Mouse (Mus musculus) cerebellum, adult 2 months (tissue): ENCODE measurements around the gene Ccdc15. TPM values are rescaled to one million over a fixed set of nuclear protein-coding genes. Genes with fewer than 3 reads are reported as not detected.
"Not testable (repeated sequence)": the region's sequence is repeated elsewhere in the genome, so short reads cannot be mapped to it uniquely, and the experiment has no call there.

Source experiments
- DNase-seq, 2 experiments: peaks; one replicate each; pipeline ENCODE4 v3.0.0; 2021
- H3K27ac ChIP-seq: fragments of 200-500 bp; 2 replicates; pipeline ENCODE4 v1.5.1; 2012; ENCODE audit warnings: low read length, control low read depth, inconsistent platforms; ENCODE audit not compliant: insufficient read depth
- H3K27me3 ChIP-seq: fragments of 200-500 bp; 2 replicates; pipeline ENCODE4 v1.6.1; 2012; ENCODE audit warnings: inconsistent platforms, mild to moderate bottlenecking, low read length, moderate library complexity; ENCODE audit not compliant: control insufficient read depth, insufficient read depth
- H3K4me1 ChIP-seq: fragments of 200-500 bp; 2 replicates; pipeline ENCODE4 v1.6.1; 2011; ENCODE audit warnings: low read length; ENCODE audit not compliant: control insufficient read depth, insufficient read depth
- H3K4me3 ChIP-seq: fragments of 200-500 bp; replicated peaks from 2 replicates; pipeline ENCODE3; 2011; ENCODE audit warnings: mild to moderate bottlenecking, low read depth, low read length, control low read depth; ENCODE audit not compliant: insufficient read depth
- CTCF ChIP-seq: fragments of 200-500 bp; IDR thresholded peaks from 2 replicates; pipeline ENCODE4 v1.5.1; 2011; ENCODE audit warnings: low read depth, mild to moderate bottlenecking, control low read depth, low read length, moderate library complexity, borderline replicate concordance; ENCODE audit not compliant: insufficient read depth
- POLR2A ChIP-seq: fragments of 200-500 bp; IDR thresholded peaks from 2 replicates; pipeline ENCODE4 v1.6.1; 2011; ENCODE audit warnings: low read length, control low read depth, borderline replicate concordance; ENCODE audit not compliant: insufficient read depth
- WGBS: fragments of 180-500 bp; shearing (Covaris S2); methylation state at CpG from one replicate; pipeline ENCODE4 v1.1.7; 2018; 5-methylcytosine and 5-hydroxymethylcytosine counted together
- polyA plus RNA-seq: library from polyadenylated mRNA; depleted of rRNA; stranded (reverse); fragments of >200 nt; gene quantifications from 2 replicates; pipeline ENCODE4 v1.2.3, GENCODE M21; 2012

Ccdc15 gene
- polyA plus RNA-seq, 1 experiment: 1.5 TPM

DNA sequence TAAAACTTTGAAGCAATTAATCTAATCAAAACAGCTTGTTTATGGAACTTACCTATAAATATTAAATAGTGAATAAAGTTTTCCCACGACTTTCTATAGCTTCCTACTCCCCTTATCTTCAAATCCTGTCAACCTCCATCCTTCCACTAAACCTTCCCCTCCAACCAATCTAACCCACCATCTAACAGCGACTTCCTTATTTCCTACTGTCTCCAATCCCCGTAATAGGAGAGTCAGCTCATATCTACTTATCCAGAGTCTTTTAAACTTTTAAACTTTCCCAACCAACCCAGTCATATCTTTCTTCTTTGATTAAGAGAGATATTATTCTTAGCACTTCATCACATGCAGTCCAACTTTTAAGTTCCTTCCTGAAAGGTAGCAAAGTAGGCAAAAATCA, 2.8 kb downstream of the Ccdc15 start:
- no peak for DNase-seq
- Histone ChIP-seq H3K4me1 (no peaks in the 10 kb centered on the region), H3K27ac (no peak overlapping the region), H3K4me3 (no peak overlapping the region), H3K27me3 (no peaks in the 10 kb centered on the region)
- WGBS: 85% methylated on average over 3 of the region's 3 CpGs
- TF ChIP-seq CTCF: no peak

DNA sequence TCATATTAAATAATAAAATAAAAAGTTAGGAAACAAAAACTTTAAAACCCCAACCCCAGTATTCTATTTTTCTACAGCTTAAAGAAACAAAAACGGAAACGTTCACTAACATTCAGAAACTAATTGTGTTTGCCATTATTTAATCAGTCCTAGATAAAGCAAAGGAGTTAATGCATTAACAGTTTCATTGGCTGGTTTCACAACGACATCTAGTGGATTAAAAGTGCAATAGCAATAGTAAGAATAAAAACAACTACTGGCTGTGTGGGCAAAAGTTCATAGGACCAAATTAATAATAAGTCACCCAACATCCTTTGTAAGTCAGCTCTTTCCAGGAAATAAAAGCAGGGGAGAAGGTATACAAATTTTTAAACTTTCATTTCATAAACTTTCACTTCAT, 18.8 kb downstream of the Ccdc15 start:
- TF ChIP-seq POLR2A (no peak), CTCF (peak; percentile 49; the same call in 1 of the 2 replicates)

DNA sequence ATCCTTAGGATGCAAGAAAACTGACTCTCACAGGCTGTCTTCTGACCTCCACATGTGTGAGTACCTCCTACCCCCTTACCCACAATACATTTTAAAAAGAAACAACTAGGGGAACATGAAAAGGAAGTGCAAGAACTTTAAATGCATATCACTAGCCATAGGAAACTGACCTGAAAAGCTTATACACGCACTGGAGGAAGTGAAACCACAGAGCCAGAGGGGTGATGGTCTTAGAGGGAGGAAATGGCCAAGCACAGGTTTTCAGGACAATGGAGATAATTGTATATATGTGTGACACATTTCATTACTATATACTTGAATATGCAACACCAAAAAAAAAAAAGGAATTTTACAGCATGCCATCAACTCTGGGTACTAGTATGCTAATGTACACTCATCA, 46.5 kb downstream of the Ccdc15 start:
- H3K4me3 ChIP-seq: no peak overlapping the region
- H3K27me3 ChIP-seq: no peaks in the 10 kb centered on the region
- WGBS: 98% methylated on average over 1 of the region's 1 CpGs
- no peak for DNase-seq
- H3K27ac ChIP-seq: no peak overlapping the region
- H3K4me1 ChIP-seq: no peaks in the 10 kb centered on the region
- TF ChIP-seq POLR2A (no peak), CTCF (no peak)

More for the DNA sequence above, 18.8 kb downstream of the Ccdc15 start:
- H3K4me1 ChIP-seq: no peaks in the 10 kb centered on the region
- H3K27ac ChIP-seq: no peak overlapping the region
- WGBS: 36% methylated on average over 3 of the region's 3 CpGs
- H3K4me3 ChIP-seq: no peak overlapping the region
- DNase-seq: no peak
- no peaks in the 10 kb centered on the region for H3K27me3 ChIP-seq

DNA sequence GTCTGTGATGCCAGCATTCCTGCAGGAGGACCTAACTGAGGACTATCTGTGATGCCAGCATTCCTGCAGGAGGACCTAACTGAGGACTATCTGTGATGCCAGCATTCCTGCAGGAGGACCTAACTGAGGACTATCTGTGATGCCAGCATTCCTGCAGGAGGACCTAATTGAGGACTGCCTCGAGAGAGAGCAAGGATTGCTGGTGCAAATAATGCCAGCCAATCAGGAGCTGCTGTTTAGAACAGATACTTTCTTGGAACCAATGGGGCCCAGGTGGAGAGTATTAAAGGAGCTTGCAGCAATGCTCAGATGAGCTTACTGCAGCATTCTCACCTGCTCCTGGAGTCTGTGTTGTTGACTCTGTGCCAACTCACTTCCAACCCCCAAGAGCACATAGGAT, 47.7 kb downstream of the Ccdc15 start:
- peak; percentile 46 to 53 for DNase-seq
- WGBS: 19% methylated on average over 1 of the region's 1 CpGs
- not testable (repeated sequence) for H3K4me1 ChIP-seq, H3K4me3 ChIP-seq, H3K27ac ChIP-seq, H3K27me3 ChIP-seq

DNA sequence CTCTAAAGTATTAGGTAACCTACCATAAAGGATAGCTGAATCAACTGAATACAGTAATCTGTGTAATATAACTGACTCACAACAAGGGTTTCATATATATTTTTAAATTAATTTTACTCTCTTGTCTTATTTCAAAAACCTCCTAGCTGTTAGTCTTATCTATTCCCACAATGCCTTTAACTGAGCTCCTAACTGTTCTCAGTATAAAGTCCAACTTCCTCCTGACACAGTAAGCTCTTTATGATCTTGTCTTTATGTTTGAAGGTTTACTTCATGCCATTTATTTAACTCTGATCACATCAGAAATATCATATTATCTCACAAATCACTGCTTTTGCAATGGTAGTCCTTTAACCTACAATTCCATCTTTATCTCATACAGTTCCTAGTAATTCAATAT, 52.6 kb downstream of the Ccdc15 start:
- Histone ChIP-seq H3K4me3 (no peak overlapping the region), H3K27ac (no peak overlapping the region), H3K4me1 (no peaks in the 10 kb centered on the region), H3K27me3 (no peaks in the 10 kb centered on the region)
- DNase-seq: no peak
- TF ChIP-seq CTCF (no peak), POLR2A (no peak)

DNA sequence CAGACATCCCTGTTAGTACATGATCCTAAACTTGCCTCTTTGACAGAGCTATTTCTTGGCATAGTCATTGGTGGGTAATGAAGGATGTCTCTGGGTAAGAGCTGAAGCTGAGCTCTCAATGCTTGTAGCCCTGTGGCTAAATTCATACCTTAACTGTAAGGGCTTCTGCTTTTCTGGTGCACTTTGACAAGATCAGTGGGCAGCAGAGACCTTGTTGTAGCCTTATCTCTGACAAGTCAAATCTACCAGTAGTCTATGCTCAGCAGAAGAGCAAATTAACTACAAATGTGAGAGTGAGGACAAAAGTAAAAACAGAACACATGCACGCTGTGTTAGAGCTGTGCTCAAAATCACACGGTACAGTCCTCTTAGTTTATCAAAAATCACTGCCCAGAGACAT, 81.6 kb downstream of the Ccdc15 start:
- Histone ChIP-seq H3K4me1 (no peaks in the 10 kb centered on the region), H3K27me3 (no peaks in the 10 kb centered on the region), H3K4me3 (no peak overlapping the region), H3K27ac (no peak overlapping the region)
- TF ChIP-seq POLR2A (no peak), CTCF (no peak)
- DNase-seq: no peak
- 99% methylated on average over 2 of the region's 2 CpGs for WGBS

DNA sequence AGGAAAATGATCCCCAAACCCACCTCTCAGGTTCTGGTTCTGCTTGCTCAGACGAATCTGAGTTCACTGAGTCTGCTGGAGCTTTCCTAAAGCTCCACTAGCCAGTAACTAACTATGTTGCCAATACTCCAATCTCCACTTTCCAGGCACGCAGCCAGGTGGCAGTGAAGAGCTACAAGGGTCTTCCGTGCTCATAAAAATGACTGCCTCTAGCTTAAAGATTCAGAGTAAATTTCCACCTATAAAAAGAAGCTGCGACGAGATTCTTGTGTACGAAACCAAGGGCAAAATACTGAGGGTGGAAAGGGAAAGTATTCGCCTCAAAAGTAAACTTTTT, 92.4 kb downstream of the Ccdc15 start:
- Histone ChIP-seq H3K4me1 (no peaks in the 10 kb centered on the region), H3K4me3 (no peak overlapping the region), H3K27me3 (no peaks in the 10 kb centered on the region), H3K27ac (no peak overlapping the region)
- TF ChIP-seq POLR2A (no peak), CTCF (peak; percentile 36; the same call in 1 of the 2 replicates)
- no peak for DNase-seq
- 33% methylated on average over 7 of the region's 7 CpGs for WGBS

DNA sequence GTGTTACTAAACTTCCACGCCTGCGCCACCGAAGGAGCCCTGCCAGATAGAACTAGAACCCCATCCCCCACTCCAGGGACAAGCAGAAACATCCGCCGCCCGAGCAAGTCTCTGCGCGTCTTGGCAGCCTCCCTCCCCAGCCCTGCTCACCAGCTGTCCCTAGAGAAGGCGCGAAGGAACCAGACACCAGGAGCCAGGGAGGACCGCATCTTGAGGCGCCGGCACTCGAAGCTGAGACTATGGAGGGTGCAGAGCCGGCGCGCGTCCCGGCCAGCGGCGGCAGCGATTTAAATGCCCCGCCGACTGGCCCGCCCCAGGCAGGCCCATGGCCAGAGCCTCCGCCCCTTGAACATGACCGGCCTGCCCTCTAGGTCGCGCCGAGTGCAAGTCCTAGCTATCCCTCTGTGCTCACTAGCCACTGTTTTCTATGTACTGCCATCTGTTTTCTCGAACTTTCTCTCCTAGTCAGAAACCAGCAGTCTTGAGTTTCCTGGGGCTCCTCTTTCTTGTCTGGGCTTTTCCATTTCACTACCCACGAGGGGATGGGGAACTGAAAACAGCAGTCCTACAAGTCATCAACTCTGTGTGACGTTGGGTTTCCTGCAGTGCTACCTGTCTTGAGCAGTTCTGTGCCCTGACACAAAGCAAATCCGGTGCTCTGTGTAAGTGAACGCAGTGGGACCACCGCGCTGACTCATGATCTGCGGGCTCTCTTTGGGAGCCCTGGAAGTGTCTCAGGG, 92.9 kb downstream of the Ccdc15 start, which contains the start of gene Slc37a2:
Slc37a2 (minus strand) TSS at position 590 of the 740 bp plus-strand sequence.
- TF ChIP-seq POLR2A: no peak
- no peak for TF ChIP-seq CTCF
- Histone ChIP-seq H3K27ac (no peak within 1 kb of the TSS), H3K27me3 (no peaks in the 10 kb centered on the region), H3K4me1 (no peaks in the 10 kb centered on the region), H3K4me3 (peak within 1 kb of the TSS; percentile 23)
- DNase-seq: peak; percentile 48 to 52
- WGBS: 2% methylated on average over 38 of the region's 38 CpGs

DNA sequence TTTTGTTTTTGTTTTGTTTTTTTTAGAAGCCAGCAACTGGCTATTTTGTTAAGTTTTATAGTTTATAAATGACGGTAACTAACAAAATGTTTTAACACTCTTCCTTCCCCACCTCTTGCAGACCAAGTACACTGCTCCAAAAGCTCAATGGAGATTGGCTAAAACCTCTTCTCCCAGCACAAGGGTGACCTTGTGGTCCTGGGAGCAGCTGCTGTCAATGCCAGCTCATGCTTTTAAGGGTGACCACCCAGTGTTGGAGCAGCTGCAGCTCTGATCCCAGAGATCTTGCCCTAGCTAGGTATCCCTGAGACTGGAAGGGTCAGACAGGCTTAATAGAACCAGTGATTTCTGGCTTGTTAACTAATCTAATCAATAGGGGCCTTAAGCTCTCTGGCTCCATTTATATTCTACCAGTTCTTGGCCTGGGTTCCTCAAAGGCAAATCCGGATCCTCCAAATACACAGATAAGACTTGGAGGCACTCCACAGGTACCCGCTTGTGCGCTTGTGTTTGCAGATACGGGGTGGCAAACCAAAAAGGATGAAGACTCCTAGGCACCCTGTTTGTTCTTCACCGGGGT, 93.6 kb downstream of the Ccdc15 start:
- TF ChIP-seq POLR2A: no peak
- TF ChIP-seq CTCF: no peak
- H3K4me1 ChIP-seq: no peaks in the 10 kb centered on the region
- no peak overlapping the region for H3K27ac ChIP-seq
- DNase-seq: no peak
- H3K27me3 ChIP-seq: no peaks in the 10 kb centered on the region
- WGBS: 33% methylated on average over 6 of the region's 6 CpGs
- H3K4me3 ChIP-seq: no peak overlapping the region
